Mouse (Mus musculus): ENCODE results near the gene Timm44. TPM values are rescaled to one million over a fixed set of nuclear protein-coding genes. Genes with fewer than 3 reads are reported as not detected.

Timm44 gene
- polyA plus RNA-seq, 1 experiment from 2014 or later = 64.7 TPM

Other genes starting within 250 kb of the Timm44 start
- not detected in 2 replicates for gene Cd209f, start 170.1 kb downstream of the Timm44 start, polyA plus RNA-seq (2016; fragmentation: Nextera tagmentation; extraction: Ambion mirVana)
- gene Cd209g, start 141.8 kb downstream of the Timm44 start, polyA plus RNA-seq (2016; fragmentation: Nextera tagmentation; extraction: Ambion mirVana) = not detected in 2 replicates
- gene Evi5l, start 109.3 kb downstream of the Timm44 start, polyA plus RNA-seq (2016; fragmentation: Nextera tagmentation; extraction: Ambion mirVana) = 23.3 and 25.9 TPM in 2 replicates
- gene Prr36, start 58.5 kb downstream of the Timm44 start, polyA plus RNA-seq (2016; fragmentation: Nextera tagmentation; extraction: Ambion mirVana) = 5.7 and 7.2 TPM in 2 replicates
- gene Lrrc8e, start 49.1 kb downstream of the Timm44 start, polyA plus RNA-seq (2016; fragmentation: Nextera tagmentation; extraction: Ambion mirVana) = 0.49 and 0.56 TPM in 2 replicates
- gene Map2k7, start 37.2 kb downstream of the Timm44 start, polyA plus RNA-seq (2016; fragmentation: Nextera tagmentation; extraction: Ambion mirVana) = 31.0 and 32.8 TPM in 2 replicates
- 0.44 and 0.85 TPM in 2 replicates for gene Gm49320, start 37.0 kb downstream of the Timm44 start, polyA plus RNA-seq (2016; fragmentation: Nextera tagmentation; extraction: Ambion mirVana)
- 4.4 and 5.2 TPM in 2 replicates for gene Tgfbr3l, start 27.7 kb downstream of the Timm44 start, polyA plus RNA-seq (2016; fragmentation: Nextera tagmentation; extraction: Ambion mirVana)
- gene Snapc2, start 22.8 kb downstream of the Timm44 start, polyA plus RNA-seq (2016; fragmentation: Nextera tagmentation; extraction: Ambion mirVana) = 62.3 and 64.6 TPM in 2 replicates
- gene Ctxn1, start 16.6 kb downstream of the Timm44 start, polyA plus RNA-seq (2016; fragmentation: Nextera tagmentation; extraction: Ambion mirVana) = 121 and 134 TPM in 2 replicates
- 24.4 and 25.4 TPM in 2 replicates for gene Ccl25, start 49.3 kb upstream of the Timm44 start, polyA plus RNA-seq (2016; fragmentation: Nextera tagmentation; extraction: Ambion mirVana)
- gene Elavl1, start 49.5 kb upstream of the Timm44 start, polyA plus RNA-seq (2016; fragmentation: Nextera tagmentation; extraction: Ambion mirVana) = 362 and 373 TPM in 2 replicates
- 9.7 and 12.1 TPM in 2 replicates for gene Cers4, start 217.1 kb upstream of the Timm44 start, polyA plus RNA-seq (2016; fragmentation: Nextera tagmentation; extraction: Ambion mirVana)

All from embryonic facial prominence, embryonic 10.5 days (tissue).